Comparison of ENCODE assay signal across 25 mouse cellular contexts in the genomic region with DNA sequence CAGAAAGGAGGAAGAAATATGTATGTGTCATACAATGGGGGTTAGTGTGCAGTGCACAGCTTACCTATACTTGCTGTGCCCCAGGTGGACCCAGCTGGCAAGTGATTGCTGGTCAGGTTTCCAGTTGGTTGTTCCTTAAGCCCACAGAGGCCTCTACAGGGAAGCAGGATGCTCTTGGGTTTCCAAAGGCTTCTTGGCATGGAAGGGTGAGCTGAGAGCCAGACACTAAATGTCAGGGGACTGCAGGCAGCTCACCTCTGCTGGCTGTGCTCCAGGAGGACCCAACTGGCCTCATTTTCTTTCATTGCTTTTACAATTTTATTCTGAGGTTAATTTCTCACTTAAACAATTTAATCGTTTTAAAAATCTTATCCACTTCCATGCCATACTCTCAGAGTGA.
DNase-seq lines count a peak whose midpoint lies in the region; ATAC-seq lines count a peak whose summit lies in the region.
"Had no signal": no experiment of that assay in that cellular context is flagged by ENCODE, and none has a peak within 500 bp of the region (broad histone marks: within the 10 kb centered on the region; RNA-seq: fewer than 3 reads in every experiment).

No protein-coding gene starts in this region.

- H3K4me1 ChIP-seq in embryonic facial prominence, embryonic 14.5 days (ENCODE audit: control insufficient read depth, insufficient read depth, low read length), result no peaks in the 10 kb centered on the region
- H3K4me1 ChIP-seq in embryonic facial prominence, embryonic 10.5 days, result no peaks in the 10 kb centered on the region
- H3K4me1 ChIP-seq in forebrain, embryonic 10.5 days, result no peaks in the 10 kb centered on the region
- H3K4me1 ChIP-seq: embryonic facial prominence, embryonic 13.5 days; heart, embryonic 15.5 days; hindbrain, embryonic 10.5 days; hindbrain, embryonic 15.5 days had no signal

- no peak overlapping the region for H3K9ac ChIP-seq in embryonic facial prominence, embryonic 14.5 days (ENCODE audit: low read depth, low read length)
- H3K9ac ChIP-seq: embryonic facial prominence, embryonic 13.5 days; heart, embryonic 15.5 days; hindbrain, embryonic 15.5 days had no signal

- peak; percentile 4 for DNase-seq in embryonic facial prominence, embryonic 14.5 days (ENCODE audit: low spot score)
- DNase-seq in embryonic facial prominence, embryonic 10.5 days (ENCODE audit: low spot score), result no peak
- peak; percentile 71 for DNase-seq in cerebellum, adult 11 months
- DNase-seq in cerebellum, adult 8-10 months, result peak; percentile 74
- DNase-seq in cerebellum, postnatal 14 days, result peak; percentile 88 to 91
- no peak for DNase-seq in kidney, postnatal 36 days
- no peak for DNase-seq in kidney, postnatal 25 days
- no peak for DNase-seq in forebrain, embryonic 10.5 days (ENCODE audit: extremely low spot score, low spot score)
- DNase-seq: adrenal gland, adult 8-10 months; adrenal gland, postnatal 36 days; B cell, adult 2 months; gastrocnemius, postnatal 36 days; heart, adult 11 months; heart, postnatal 14 days; kidney, adult 11 months; kidney, adult 9 months had no signal

- H3K27me3 ChIP-seq in embryonic facial prominence, embryonic 14.5 days (replicated peaks; ENCODE audit: control insufficient read depth, insufficient read depth, low read length), result no peaks in the 10 kb centered on the region
- no peaks in the 10 kb centered on the region for H3K27me3 ChIP-seq in embryonic facial prominence, embryonic 10.5 days (replicated peaks; ENCODE audit: low read depth, poor library complexity, severe bottlenecking)
- no peaks in the 10 kb centered on the region for H3K27me3 ChIP-seq in forebrain, embryonic 10.5 days (ENCODE audit: poor library complexity, severe bottlenecking)
- H3K27me3 ChIP-seq: embryonic facial prominence, embryonic 13.5 days; heart, embryonic 15.5 days; hindbrain, embryonic 15.5 days had no signal

- H3K4me3 ChIP-seq in embryonic facial prominence, embryonic 14.5 days (ENCODE audit: low read depth, low read length), result no peak overlapping the region
- no peak overlapping the region for H3K4me3 ChIP-seq in embryonic facial prominence, embryonic 10.5 days
- no peak overlapping the region for H3K4me3 ChIP-seq in forebrain, embryonic 10.5 days
- H3K4me3 ChIP-seq: embryonic facial prominence, embryonic 13.5 days; heart, embryonic 15.5 days; hindbrain, embryonic 10.5 days; hindbrain, embryonic 15.5 days had no signal

- H3K9me3 ChIP-seq in embryonic facial prominence, embryonic 14.5 days (ENCODE audit: control insufficient read depth, low read length), result no peaks in the 10 kb centered on the region
- no peaks in the 10 kb centered on the region for H3K9me3 ChIP-seq in embryonic facial prominence, embryonic 10.5 days
- H3K9me3 ChIP-seq in forebrain, embryonic 10.5 days, result no peaks in the 10 kb centered on the region
- H3K9me3 ChIP-seq: embryonic facial prominence, embryonic 13.5 days; G1E; heart, embryonic 15.5 days; hindbrain, embryonic 15.5 days had no signal

- no peak overlapping the region for H3K4me2 ChIP-seq in embryonic facial prominence, embryonic 14.5 days (ENCODE audit: low read depth, low read length)
- H3K4me2 ChIP-seq: embryonic facial prominence, embryonic 13.5 days; heart, embryonic 11.5 days; heart, embryonic 15.5 days; hindbrain, embryonic 15.5 days had no signal

- H3K36me3 ChIP-seq in embryonic facial prominence, embryonic 14.5 days (ENCODE audit: control insufficient read depth, insufficient read depth, low read length), result no peaks in the 10 kb centered on the region
- H3K36me3 ChIP-seq in embryonic facial prominence, embryonic 10.5 days (replicated peaks), result no peaks in the 10 kb centered on the region
- H3K36me3 ChIP-seq in forebrain, embryonic 10.5 days (replicated peaks), result no peaks in the 10 kb centered on the region
- H3K36me3 ChIP-seq: embryonic facial prominence, embryonic 13.5 days; G1E; heart, embryonic 15.5 days; hindbrain, embryonic 10.5 days; hindbrain, embryonic 15.5 days had no signal

- no peak overlapping the region for H3K27ac ChIP-seq in embryonic facial prominence, embryonic 14.5 days (replicated peaks; ENCODE audit: low read depth, low read length)
- no peak overlapping the region for H3K27ac ChIP-seq in embryonic facial prominence, embryonic 10.5 days (replicated peaks)
- no peak overlapping the region for H3K27ac ChIP-seq in forebrain, embryonic 10.5 days
- H3K27ac ChIP-seq: embryonic facial prominence, embryonic 13.5 days; heart, embryonic 15.5 days; hindbrain, embryonic 10.5 days; hindbrain, embryonic 15.5 days had no signal

- no peak; the same call in 1 of the 2 replicates for ATAC-seq in embryonic facial prominence, embryonic 14.5 days (ENCODE audit: low read depth)
- ATAC-seq: CD4-positive, CD25-positive, alpha-beta regulatory T cell, adult 4 months; forebrain, embryonic 14.5 days; inflammation-experienced regulatory T-cells, adult 6 months had no signal

- WGBS in embryonic facial prominence, embryonic 14.5 days, result 75% methylated on average over 1 of the region's 1 CpGs
- WGBS in embryonic facial prominence, embryonic 10.5 days, result 81% methylated on average over 1 of the region's 1 CpGs
- WGBS in forebrain, embryonic 10.5 days, result 77% methylated on average over 1 of the region's 1 CpGs

Comparison
In these comparisons a context has a peak if more than half of its experiments do, and no peak if none do; other contexts are left out.
1. DNase-seq: peak in embryonic facial prominence, embryonic 14.5 days (single experiment), cerebellum, adult 11 months (single experiment), cerebellum, adult 8-10 months (single experiment) and cerebellum, postnatal 14 days (2 of 2); none in embryonic facial prominence, embryonic 10.5 days (single experiment), kidney, postnatal 36 days (0 of 2), kidney, postnatal 25 days (0 of 2) and forebrain, embryonic 10.5 days (single experiment).